Mouse (Mus musculus) regulatory T cell (primary cell): ENCODE measurements around the gene Mmd.

Experiments
- in situ Hi-C: fragments of 300-600 bp; cut with MboI, MseI; formaldehyde crosslinking; loops from one replicate; pipeline ENCODE4 v1.15.1; 2025; ENCODE audit warnings: high pct_unique_total_duplicates

Mmd gene

DNA sequence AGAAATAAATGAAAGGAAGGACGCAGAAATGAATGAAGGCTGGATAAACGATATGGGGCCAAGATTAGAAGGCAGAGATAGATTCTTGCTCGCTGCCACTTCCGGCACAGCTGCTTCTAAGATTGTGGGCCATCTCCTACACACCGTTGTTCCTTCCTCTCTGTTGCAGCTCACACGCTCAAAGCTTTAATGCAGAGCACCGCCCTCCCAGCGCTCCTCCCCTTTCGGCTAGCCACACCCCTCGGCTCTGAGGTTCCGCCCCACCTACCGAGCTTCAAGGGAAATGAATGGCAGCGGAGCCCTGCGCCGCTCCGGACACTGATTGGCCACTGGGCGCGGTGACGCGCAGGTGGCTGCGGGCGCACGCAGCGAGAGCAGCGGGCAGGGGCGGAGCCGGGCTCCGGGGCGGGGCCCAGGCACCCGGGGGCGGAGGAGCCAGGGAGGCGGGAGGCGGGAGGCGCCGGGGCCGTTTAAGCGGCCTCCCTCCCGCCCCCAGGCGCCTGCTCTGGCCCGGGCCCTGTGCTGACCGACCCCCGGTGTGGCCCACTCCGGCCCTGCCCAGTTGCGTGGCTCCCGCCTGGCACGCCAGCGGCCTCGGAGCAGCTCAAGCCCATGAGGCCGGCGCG is at the start of gene Mmd:
Gene Mmd, plus strand, starts transcription at position 432 of the 626 bp plus-strand sequence.
- in situ Hi-C loops = no loop called here

DNA sequence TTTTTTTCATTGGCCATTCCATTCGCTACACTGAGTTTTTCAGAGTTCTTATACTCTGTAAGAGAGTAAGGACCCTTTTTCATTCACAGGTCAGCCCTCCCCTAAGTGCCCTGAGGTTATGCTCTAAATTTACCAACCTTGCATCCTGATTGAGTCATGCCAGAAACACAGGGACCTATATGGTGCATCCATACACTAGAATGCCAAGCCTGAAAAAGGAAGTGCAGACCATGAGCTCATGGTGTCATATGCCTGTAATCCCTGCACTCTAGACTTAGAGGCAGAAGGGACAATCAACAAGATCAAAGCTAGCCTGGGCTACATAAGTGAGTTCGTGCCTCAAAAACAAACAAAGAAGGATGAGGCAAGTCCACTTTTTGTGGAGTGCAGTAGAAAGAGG is 48.4 kb upstream of the Mmd start:
- in situ Hi-C loops = no loop called here

DNA sequence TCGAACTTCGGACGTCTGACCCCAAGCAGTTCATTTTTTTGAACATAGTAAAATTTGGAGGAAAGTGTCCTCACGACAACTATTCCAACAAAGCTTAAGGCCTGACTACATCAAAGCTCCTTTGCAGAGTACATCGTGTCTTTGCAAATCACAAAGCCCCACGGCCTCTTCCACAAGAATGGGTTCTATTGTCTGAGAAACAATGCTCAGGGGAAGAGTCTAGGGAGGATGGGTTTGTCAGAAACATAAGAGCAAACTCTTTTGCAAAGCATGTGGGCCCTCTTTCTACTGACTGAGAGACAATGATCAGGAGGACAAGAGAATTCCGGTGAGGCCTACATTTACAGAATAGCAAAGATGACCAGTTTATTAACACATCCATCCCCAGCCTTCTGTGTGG is 35.0 kb upstream of the Mmd start:
- in situ Hi-C loops = no loop called here

DNA sequence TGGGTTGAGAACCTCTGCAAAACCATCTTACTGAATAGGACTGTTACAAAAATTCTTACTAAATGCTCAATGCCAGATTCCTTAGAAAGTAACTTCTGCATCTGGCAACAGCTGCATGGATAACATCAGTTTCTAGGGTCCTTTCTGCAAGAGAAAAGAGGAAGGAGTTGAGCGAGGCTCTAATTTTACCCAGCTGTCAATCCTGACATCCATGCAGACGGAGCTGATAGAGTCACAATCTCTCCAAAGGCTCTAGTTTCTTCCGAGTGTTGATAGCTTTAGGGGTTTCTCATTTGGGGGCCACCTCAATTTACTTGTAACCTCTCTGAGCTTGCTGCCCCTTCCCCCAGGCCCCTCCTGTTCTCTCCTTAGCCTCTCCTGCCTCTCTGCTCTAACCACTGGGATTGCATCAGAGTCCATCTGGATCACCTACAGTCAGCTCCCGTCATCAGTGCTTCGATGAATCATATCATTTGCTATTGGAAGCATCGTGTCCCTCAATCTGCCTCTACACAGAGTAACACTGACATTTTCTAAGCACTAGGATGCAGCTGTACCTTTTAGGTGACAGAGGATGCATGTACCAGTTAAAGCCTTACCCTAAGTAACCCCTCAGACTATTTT is 29.1 kb upstream of the Mmd start:
- in situ Hi-C loops = loop anchor here (5.0 kb wide), 1 partner anchor 37 kb away; no protein-coding TSS in a partner anchor

DNA sequence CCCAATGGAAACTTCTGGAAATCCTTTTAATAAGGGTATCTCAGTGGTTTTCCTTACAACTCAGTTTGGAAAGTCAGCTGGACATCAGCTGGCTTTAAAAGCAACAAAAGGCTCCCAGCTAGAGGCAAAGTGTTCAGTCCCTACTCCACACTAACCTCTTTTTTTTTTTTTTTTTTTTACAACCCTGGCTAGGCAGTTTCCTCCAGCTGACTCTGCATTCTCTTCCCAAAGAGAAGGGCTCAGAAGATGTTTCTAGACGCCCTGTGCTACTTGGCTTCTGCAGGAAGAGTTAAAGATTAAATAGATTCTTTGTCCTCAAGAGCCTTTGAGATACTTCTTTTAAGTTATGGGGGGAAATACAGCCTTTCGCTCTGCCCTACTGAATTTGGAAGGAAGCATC is 28.5 kb upstream of the Mmd start:
- in situ Hi-C loops = loop anchor here (5.0 kb wide), 1 partner anchor 37 kb away; no protein-coding TSS in a partner anchor

DNA sequence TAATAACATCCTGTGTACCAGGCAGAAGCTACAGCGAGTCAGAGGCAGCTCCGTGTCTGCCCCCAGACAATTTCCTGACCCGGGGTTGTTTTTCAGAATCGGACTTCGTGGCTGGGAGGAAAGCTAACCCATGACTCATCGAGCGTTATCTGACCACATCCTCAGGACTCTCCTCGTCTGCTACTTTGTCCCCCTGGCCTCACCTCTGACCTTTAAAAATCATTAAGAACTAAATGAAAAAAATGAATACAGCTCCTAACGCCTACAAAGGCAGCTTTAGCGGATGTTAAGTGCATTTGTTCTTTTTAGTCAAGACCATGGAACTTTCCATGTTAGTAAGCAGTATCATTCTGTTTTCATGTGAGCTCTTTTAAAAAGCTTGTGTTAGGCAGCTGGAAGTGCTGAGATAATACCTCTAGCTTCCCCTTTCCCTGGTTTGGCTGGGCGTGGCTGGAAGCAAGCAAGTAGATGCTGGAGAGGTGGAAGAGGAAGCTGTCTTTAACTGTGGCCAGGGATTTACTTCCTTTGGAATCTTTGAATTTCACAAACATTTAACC is 24.3 kb upstream of the Mmd start:
- in situ Hi-C loops = loop anchor here (5.0 kb wide), 1 partner anchor 32 kb away; no protein-coding TSS in a partner anchor

DNA sequence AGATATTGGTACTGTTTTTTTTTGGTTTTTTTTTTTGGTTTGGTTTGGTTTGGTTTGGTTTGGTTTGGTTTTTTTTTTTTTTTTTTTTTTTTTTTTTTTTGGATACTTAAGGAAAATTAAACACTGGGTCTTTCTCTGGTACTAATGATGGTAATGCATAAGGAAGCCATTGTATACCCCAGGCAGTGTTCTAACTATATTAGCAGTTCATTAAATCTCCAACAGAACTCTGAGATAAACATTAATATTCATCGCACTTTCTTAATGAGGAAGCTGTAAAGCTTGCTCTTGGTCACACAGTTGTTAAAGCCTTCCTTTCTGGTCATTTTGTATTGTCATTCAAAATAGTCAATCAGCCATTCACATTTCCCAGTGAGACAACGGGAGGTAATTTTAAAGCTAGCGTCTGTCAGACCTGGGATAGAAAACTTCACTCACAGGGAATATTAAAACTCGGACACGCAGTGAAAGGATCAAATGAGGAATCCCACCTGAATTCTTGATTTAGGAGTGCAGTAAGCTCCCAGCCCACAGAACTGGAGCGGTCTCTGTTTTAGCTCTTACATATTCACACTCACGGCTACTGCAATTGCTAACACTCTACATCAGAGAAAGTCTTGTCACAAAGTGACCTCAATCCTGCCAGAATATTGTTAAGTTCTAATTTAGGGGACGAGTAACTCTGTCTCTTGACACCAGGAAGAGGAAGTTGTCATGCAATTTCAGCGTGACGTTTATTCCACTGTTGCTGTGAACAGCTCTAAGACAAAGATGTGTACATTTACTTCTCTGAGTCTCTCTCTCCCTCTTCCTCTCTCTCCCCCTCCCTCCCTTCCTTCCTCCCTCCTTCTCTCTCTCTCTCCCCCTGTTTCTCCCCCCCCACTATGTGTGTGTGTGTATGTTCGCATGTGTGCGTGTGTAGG is 22.0 kb upstream of the Mmd start:
- in situ Hi-C loops = no loop called here

DNA sequence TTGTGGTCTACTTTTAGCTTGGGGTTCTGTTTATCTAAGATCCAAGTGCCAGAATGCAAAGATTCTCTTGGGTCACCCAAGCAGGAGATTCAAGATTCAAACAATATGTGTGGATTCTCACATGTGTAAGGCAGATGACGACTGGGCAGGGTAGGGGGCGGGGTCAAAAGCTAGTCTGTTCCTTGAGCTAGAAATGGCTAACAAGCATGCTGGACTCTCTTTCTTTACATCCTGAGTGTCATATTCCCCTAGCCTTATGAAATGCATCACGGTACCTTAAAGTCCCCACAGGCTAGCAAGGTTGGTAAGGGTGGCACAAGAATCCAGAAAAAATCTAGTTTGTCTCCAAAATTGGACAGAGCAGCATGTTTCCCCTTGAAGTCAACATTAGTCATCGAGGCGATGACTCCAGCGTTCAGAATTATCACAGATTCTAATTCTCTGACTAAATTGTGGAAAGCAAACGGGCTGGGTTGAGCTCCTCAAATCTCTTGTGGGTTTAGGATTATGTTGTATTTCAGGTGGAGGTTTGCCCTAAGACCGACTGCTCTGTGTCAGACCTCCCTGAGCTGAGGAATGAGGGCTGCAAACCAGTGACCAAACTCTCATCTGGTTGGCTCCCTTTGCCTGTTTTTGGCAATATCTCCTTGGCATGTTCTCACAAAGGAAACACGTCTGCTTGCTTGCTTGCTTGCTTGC is 20.9 kb upstream of the Mmd start:
- in situ Hi-C loops = no loop called here

DNA sequence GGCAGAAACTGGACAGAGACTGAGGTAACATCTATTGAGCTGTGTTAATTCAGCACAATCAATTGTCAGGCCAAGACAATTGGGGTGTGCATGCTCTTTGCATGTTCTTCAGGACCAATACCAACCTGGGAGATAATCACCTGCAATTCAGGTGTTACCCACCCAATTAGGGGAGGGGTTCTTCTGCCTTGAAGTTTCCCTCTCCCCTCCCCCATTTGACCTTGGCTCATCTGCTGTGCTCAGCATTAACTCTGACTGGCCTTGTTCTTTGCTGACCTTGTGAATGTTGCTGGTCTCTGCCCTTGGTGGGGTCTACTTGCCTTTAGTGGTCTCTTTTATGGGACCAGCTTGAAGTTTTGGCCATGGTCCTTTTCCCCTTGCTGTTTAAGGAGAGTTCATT is 19.5 kb upstream of the Mmd start:
- in situ Hi-C loops = no loop called here

DNA sequence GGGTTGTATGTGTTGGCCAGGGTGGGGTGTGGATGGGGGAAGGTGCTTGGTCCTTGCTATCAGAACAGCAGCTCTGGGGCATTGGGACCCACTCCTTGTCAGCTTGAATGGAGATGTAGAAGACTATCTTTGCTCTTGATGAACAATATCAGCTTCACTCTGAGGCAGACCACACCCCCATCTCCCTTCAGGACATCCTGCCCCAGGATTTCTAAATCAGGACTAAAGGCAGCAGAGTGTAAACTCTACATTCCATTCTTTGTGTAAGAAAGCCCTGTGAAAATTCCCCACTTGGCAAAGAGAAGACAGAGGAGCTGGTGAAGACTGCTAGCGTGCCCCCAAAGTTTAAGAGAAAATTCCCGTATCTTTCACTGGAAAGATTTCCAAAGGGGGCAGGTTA is 18.6 kb upstream of the Mmd start:
- in situ Hi-C loops = no loop called here

DNA sequence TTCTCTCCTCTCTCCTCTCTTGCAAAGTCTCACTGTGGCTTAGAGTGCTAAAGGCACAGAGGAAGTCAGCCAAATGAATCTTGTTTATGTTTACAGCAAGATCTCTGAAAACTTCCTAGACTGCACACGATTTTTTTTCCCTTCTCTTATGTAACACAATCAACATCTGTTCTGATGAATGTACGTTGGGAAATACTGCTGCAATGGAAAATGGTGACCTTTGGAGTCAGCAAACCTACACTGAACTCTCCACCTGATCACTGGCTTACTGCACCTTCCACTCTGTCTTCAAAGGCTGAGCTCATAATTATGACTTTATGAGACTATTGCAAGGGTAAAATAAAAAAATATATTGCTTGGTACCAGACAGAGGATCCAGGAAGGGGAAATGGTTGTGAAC is 17.6 kb upstream of the Mmd start:
- in situ Hi-C loops = no loop called here

DNA sequence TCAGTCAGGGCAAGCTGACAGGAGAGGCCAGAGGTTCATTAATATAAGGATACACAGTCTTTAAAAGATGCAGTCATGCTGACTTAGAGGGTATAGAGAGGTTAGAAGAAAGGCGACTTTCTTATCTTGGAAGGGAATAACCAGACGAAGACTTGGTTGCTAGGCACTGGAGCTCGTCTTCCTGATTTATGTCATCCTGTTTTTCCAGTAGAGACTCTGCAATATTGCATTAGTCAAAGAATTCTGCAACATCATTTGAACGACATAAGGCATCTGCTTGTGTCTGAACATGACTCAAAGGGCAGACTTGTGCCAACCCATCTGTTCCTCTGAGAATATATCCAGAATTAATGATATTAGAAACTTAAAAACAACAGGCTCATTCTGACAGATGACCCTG is 16.6 kb upstream of the Mmd start:
- in situ Hi-C loops = no loop called here

DNA sequence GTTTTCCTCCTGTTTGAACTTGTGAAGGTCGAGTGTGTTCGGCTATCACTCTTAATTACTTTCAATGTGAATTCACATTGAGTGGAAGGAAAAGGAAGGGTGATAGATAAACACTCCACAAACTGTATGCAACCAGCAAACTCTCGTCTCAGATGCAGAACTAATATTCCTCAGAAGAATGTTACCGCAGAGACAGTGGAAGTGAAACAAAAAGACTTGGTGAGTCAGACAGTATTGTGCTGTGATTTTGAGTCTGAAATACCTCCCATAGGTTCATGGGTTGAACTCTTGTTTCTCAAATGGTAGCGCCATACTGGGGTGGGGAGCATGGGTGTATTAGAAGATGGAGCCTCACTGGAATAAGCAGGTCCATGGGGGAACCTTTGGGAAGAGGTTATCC is 14.0 kb upstream of the Mmd start:
- in situ Hi-C loops = no loop called here

DNA sequence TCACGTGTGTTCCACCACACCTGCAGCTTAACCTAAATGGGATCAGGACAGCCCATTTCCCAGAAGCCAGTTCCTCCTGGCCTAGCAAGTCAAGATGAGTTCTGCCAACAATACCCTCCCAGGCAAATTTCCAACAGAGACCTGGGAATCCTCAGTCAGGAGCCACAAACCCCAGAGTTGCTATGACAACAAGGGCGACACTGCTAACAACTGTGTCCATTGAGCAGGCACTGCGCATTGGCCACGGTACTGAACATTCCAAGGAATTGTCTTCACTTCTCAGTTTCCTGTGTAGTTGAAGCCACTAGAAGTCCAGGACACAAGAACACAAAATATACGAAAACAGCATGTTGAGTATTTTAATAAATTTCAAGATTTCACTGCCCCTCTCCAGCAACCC is 11.6 kb upstream of the Mmd start:
- in situ Hi-C loops = no loop called here

DNA sequence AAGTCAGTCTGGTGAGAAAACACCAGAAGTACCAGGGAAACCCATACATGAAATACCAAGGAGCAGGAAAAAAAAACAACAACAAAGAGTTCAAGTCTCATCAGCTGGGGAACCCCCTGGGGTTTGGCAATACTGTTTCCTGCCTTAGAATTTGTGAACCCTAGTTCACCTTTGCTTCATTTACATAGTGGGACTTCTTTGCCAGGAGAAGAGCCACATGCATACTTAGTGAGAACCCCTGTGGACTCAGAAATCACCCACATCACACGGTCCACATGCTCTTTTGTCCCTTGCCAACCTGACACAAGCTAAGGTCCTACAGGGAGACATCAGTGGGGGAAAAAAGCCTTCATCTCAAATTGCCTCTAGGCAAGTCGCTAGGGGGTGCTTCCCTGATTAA is 10.6 kb upstream of the Mmd start:
- in situ Hi-C loops = no loop called here

DNA sequence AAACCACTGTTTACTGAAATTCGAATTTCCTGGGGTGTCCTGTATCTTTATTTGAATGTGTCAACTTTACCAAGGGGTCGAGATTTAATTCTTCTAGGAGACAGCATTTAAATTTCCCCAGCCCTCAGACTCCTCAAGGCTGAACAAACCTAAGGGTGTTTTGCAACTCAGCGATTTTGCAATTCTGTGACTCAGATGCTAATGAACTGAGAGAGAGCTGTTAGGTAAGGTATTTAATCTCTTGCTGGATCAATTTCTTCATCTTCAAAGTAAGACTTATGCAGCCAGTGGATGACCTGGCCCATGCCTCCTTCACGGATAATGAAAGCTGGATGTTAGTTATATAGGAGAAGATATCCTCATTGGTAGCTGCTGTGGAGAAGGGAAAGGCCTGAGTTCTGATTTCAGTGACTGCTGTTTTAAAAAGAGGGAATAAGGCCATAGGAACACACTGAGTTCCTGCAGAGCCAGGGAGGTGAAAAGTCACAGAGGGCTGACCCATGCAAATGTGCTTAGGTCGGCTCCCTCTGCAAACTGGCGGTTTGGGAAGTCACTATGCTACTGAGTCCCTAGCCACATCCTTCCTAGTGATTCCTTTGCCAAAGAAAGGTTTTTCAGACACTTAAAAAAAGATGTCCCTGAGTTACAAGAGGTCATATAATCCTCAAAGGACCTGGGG is 8.5 kb upstream of the Mmd start:
- in situ Hi-C loops = no loop called here

DNA sequence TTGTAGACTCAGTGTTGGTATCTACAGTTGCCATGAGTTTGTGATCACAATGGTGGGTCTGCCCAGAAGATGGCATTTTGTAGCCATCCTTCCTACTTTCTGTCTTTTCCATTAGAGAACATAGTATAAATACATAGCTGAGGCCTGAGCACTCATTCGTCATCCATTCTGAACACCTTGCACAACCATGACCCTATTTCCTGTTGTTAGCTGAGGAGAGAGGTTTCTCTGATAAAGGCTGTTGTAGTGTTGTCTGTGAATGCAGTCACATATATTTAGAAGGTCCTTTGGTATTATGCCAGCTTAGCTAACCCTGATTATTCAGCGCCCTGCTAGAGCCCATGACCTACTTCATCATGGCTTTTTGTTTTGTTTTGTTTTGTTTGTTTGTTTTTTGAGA is 7.4 kb upstream of the Mmd start:
- in situ Hi-C loops = no loop called here

DNA sequence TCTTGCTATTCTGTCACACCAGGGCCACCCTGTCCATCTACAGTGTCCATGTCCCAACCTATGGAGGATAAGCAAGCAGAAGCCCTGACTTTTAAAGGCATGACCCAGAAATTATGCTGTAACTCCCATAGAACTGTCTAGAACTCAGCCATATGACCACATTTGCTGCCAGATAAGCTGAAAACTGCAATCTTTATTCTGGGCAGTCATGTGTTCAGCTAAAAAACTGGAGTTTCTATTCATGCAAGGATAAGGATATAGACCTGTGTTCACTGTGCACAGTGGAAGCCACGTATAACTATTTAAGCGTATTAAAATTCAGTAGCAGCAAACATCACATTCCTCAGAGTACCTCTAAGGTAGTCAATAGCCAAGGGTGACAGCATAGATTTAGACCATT is 6.0 kb upstream of the Mmd start:
- in situ Hi-C loops = no loop called here

DNA sequence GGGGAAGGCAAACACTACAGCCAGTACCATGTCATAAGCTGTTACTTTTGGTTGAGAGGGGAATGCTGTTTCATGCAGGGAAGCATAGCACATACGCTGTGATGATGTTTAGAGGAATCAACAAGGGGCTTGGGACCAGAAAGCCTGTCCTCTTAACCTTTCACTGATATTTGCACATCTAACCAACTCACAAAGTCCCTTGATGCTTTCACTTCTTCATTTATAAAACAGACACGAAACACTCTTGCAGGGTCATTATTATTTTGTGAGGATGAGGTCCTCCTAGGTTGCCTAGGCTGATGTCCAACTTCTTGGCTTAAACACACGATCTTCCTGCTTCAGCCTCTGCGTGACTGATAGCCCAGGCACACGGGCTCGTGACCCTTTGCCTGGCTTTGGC is 3.6 kb upstream of the Mmd start:
- in situ Hi-C loops = no loop called here

DNA sequence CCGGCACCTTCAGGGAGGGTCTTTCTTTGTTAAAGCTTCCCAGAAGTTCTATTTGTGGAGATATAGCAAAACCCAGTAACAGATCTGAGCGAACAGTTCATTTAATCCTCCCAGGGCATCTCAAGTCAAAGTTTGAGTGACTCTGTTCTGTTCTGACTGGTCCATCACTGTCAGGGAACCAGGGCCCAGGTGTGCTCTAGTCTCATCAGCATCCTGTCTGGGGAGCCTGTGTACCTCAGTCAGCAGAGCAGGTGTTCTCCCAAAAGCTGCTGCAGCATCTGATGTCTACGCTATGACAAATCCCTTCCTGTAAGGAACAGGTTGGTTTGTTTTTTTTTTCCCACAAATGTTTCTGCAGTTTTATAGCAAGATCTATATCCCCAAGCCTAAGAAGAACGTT is 2.6 kb upstream of the Mmd start:
- in situ Hi-C loops = no loop called here

DNA sequence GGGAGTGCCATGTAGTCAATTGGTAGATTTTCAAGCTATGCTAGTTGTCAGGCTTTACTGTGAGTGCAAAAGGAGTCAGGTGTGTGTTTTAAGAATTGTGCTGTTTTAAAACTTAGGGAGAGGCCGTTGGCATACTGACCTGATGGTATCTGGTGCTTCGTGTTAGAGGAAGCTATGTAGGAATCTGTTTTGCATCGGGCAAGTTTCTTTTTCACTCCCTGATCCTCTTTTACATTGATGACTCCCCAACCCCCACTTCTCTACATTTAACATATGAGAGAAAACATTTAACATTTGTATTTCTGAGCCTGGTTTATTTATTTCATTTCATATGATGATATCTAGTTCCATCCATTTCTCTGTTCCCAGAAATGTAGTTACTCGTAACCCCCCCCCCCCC is 1.5 kb upstream of the Mmd start:
- in situ Hi-C loops = no loop called here
